Mouse (Mus musculus): ENCODE data around the gene Xab2. TPM values are rescaled to one million over a fixed set of nuclear protein-coding genes. Genes with fewer than 3 reads are reported as not detected.

The Xab2 gene
- total RNA-seq, 2 experiments from 2014 or later: 10.0 to 10.8 TPM

DNA sequence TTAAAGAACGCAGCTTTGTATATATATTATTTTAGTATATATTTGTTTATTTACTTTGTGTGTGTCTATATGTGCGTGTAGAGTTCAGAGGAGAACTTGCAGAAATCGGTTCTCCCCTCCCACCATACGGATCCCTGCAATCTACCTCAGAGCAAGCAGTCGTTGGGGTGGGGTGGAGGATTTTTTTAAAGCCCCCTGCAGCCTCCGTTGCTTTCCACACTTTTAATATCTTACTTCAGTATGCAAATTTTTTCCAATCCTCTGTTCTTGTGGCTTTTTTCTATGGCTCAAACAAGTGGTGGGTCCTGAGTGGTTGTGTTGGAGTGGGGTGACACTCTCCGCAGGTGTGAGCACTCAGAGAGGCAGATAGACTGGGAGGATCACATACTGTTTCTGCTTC lies 52.7 kb downstream of the Xab2 start:
- no peak for DNase-seq
- intact Hi-C loops (cut with DNase I): no loop called here

DNA sequence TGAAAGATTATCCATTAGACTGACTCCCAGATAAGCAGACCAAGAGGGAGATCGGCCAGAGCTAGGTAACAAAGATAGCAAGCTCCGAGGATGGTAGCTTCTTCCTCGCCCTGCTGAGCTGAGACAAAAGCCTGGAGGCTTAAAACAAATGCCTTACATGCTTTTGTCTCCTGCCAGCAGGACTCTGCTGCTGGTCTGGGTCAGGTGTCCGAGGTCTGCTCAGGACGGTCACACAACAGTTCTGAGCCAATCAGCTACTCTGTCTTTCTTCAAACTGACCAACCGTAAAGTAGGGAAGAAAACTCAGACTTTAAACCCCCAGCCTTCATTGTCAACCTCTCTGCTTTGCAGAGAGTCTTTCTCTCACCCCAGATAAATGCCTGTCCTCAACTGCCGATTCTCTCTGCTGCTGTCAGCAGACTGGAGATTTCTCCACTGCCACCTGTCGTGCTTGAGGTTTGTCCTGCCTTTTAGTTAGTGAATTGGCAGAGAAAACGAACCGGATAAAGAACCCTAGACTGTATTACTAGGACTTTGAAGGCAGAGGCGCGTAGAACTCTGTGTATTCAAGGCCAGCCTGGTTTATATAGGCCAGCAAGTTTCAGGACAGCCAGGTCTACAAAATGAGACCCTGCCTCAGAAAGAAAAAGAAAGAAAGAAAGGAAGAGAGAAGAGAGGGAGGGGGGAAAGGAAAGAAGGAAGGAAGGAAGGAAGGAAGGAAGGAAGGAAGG lies 53.3 kb downstream of the Xab2 start, which contains the start of gene C330021F23Rik:
TSS of gene C330021F23Rik (plus strand) at position 350 of the 731 bp plus-strand sequence.
- no peak for DNase-seq
- intact Hi-C loops (cut with DNase I): no loop called here

Other genes with a start within 250 kb of the Xab2 start
- gene Arhgef18, start 228.3 kb downstream of the Xab2 start, total RNA-seq (2021): 1 to 10 TPM; 7.9 to 9.1 TPM
- 1 to 10 TPM; 2.4 to 3.5 TPM for gene Pex11g, start 153.6 kb downstream of the Xab2 start, total RNA-seq (2021)
- gene Tex45, start 150.5 kb downstream of the Xab2 start, total RNA-seq (2021): under 1 TPM in 1 of 2 experiments, not detected in 1; 0.15 TPM
- 10 to 100 TPM; 28.8 to 29.1 TPM for gene Zfp358, start 128.2 kb downstream of the Xab2 start, total RNA-seq (2021)
- 10 to 100 TPM; 21.3 to 23.0 TPM for gene Mcoln1, start 120.9 kb downstream of the Xab2 start, total RNA-seq (2021)
- gene Pnpla6, start 105.9 kb downstream of the Xab2 start, total RNA-seq (2021): 10 to 100 TPM in 1 of 2 experiments, 1 to 10 TPM in 1; 8.4 to 10.4 TPM
- gene C330021F23Rik, start 53.3 kb downstream of the Xab2 start, total RNA-seq (2021): not detected
- gene Camsap3, start 34.0 kb downstream of the Xab2 start, total RNA-seq (2021): under 1 TPM; 0.36 to 0.54 TPM
- 10 to 100 TPM; 73.8 to 77.0 TPM for gene Pet100, start 232 bp upstream of the Xab2 start, total RNA-seq (2021)
- gene Pcp2, start 4.2 kb upstream of the Xab2 start, total RNA-seq (2021): not detected
- 1 to 10 TPM; 2.4 to 3.0 TPM for gene Stxbp2, start 9.6 kb upstream of the Xab2 start, total RNA-seq (2021)
- 1 to 10 TPM; 2.0 to 2.3 TPM for gene Retn, start 34.5 kb upstream of the Xab2 start, total RNA-seq (2021)
- not detected for gene Mcemp1, start 44.4 kb upstream of the Xab2 start, total RNA-seq (2021)
- not detected for gene Fcor, start 51.0 kb upstream of the Xab2 start, total RNA-seq (2021)
- gene Trappc5, start 55.0 kb upstream of the Xab2 start, total RNA-seq (2021): 10 to 100 TPM; 16.3 to 16.8 TPM
- gene Fcer2a, start 72.9 kb upstream of the Xab2 start, total RNA-seq (2021): not detected
- gene Clec4g, start 99.3 kb upstream of the Xab2 start, total RNA-seq (2021): not detected
- under 1 TPM; 0.22 to 0.31 TPM for gene Cd209a, start 127.7 kb upstream of the Xab2 start, total RNA-seq (2021)
- not detected for gene Cd209e, start 233.0 kb upstream of the Xab2 start, total RNA-seq (2021)